Mouse (Mus musculus) heart, embryonic 16.5 days (tissue): ENCODE data around the gene Matn3. TPM values are rescaled to one million over a fixed set of nuclear protein-coding genes. Genes with fewer than 3 reads are reported as not detected.

ENCODE experiments used
- polyA plus RNA-seq: library from polyadenylated mRNA; unstranded; fragments of >200 nt; fragmentation: Nextera tagmentation; extraction: Ambion mirVana; gene quantifications from 2 replicates; pipeline ENCODE4 v1.2.1, GENCODE M21; 2015

Matn3 gene
- polyA plus RNA-seq, 1 experiment from 2014 or later: 0.63 TPM

Other genes starting within 250 kb of the Matn3 start
- gene Sdc1, start 176.6 kb upstream of the Matn3 start, polyA plus RNA-seq: 35.0 and 41.0 TPM in 2 replicates
- gene Laptm4a, start 26.3 kb upstream of the Matn3 start, polyA plus RNA-seq: 283 and 313 TPM in 2 replicates
- gene Wdr35, start 26.0 kb downstream of the Matn3 start, polyA plus RNA-seq: 14.4 and 14.7 TPM in 2 replicates
- gene Ttc32, start 82.1 kb downstream of the Matn3 start, polyA plus RNA-seq: 14.8 and 18.9 TPM in 2 replicates